11 mouse cellular contexts compared by ENCODE assay signal in the genomic region with DNA sequence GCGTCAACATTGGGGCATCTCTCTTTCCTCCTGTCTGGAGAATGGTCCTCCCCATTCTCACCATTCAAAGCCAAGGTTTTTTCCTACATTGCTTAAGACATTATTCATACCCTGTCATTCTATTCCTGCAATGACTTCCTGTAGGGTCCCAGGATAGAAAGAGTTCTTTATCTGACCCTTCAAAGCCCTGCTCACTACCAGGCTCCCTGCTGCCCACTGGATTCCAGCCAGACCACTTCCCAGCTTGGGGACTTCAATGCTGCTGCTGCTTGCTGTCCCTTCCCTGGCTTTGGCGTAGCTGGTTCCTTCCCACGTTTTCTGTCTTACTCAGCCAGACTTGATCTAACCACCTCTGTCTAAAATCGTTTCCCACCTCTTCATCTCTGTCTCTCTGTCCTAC. TPM values are rescaled to one million over a fixed set of nuclear protein-coding genes. Genes with fewer than 3 reads are reported as not detected.
DNase-seq lines count a peak whose midpoint lies in the region; ATAC-seq lines count a peak whose summit lies in the region.
"Had no signal": no experiment of that assay in that cellular context is flagged by ENCODE, and none has a peak within 500 bp of the region (broad histone marks: within the 10 kb centered on the region; RNA-seq: fewer than 3 reads in every experiment).

No protein-coding gene starts in this region.

- DNase-seq in heart, postnatal 4 days = no peak
- no peak for DNase-seq in kidney, adult 8-10 months
- no peak for DNase-seq in neural tube, embryonic 10.5 days (ENCODE audit: extremely low spot score, low spot score)
- DNase-seq in embryonic facial prominence, embryonic 10.5 days (ENCODE audit: low spot score) = no peak
- DNase-seq: cerebellum, adult 9-10 months; right cerebral cortex, postnatal 25 days had no signal

- no peaks in the 10 kb centered on the region for H3K9me3 ChIP-seq in heart, embryonic 12.5 days (replicated peaks)
- 0 out of 2 replicates have a peak, but pooled peaks cover 4% of the 10 kb centered on the region for H3K9me3 ChIP-seq in kidney, embryonic 15.5 days (replicated peaks)
- H3K9me3 ChIP-seq in neural tube, embryonic 15.5 days (replicated peaks) = no peaks in the 10 kb centered on the region
- no peaks in the 10 kb centered on the region for H3K9me3 ChIP-seq in embryonic facial prominence, embryonic 10.5 days
- H3K9me3 ChIP-seq: limb, embryonic 13.5 days had no signal

- H3K27me3 ChIP-seq in heart, embryonic 12.5 days (replicated peaks) = no peaks in the 10 kb centered on the region
- H3K27me3 ChIP-seq in kidney, embryonic 15.5 days = no peaks in the 10 kb centered on the region
- H3K27me3 ChIP-seq in neural tube, embryonic 15.5 days (replicated peaks) = no peaks in the 10 kb centered on the region
- no peaks in the 10 kb centered on the region for H3K27me3 ChIP-seq in embryonic facial prominence, embryonic 10.5 days (replicated peaks; ENCODE audit: low read depth, poor library complexity, severe bottlenecking)
- H3K27me3 ChIP-seq: limb, embryonic 13.5 days had no signal

- H3K4me2 ChIP-seq in heart, embryonic 12.5 days = no peak overlapping the region
- no peak overlapping the region for H3K4me2 ChIP-seq in kidney, embryonic 15.5 days
- no peak overlapping the region for H3K4me2 ChIP-seq in neural tube, embryonic 15.5 days
- H3K4me2 ChIP-seq: limb, embryonic 13.5 days had no signal

- H3K27ac ChIP-seq in heart, embryonic 12.5 days (ENCODE audit: poor library complexity, severe bottlenecking) = peak overlapping the region; percentile 33
- 0 out of 2 replicates have a peak overlapping the region, but pooled peaks have one; percentile 6 for H3K27ac ChIP-seq in kidney, embryonic 15.5 days
- 0 out of 2 replicates have a peak overlapping the region, but pooled peaks have one; percentile 13 for H3K27ac ChIP-seq in neural tube, embryonic 15.5 days (replicated peaks)
- H3K27ac ChIP-seq in embryonic facial prominence, embryonic 10.5 days (replicated peaks) = no peak overlapping the region
- H3K27ac ChIP-seq: limb, embryonic 13.5 days had no signal

- H3K4me3 ChIP-seq in heart, embryonic 12.5 days = no peak overlapping the region
- H3K4me3 ChIP-seq in kidney, embryonic 15.5 days (replicated peaks) = no peak overlapping the region
- no peak overlapping the region for H3K4me3 ChIP-seq in neural tube, embryonic 15.5 days (replicated peaks)
- no peak overlapping the region for H3K4me3 ChIP-seq in embryonic facial prominence, embryonic 10.5 days
- H3K4me3 ChIP-seq: limb, embryonic 13.5 days; myocyte had no signal

- no peaks in the 10 kb centered on the region for H3K36me3 ChIP-seq in heart, embryonic 12.5 days
- no peaks in the 10 kb centered on the region for H3K36me3 ChIP-seq in kidney, embryonic 15.5 days
- H3K36me3 ChIP-seq in neural tube, embryonic 15.5 days = no peaks in the 10 kb centered on the region
- no peaks in the 10 kb centered on the region for H3K36me3 ChIP-seq in embryonic facial prominence, embryonic 10.5 days (replicated peaks)
- H3K36me3 ChIP-seq: limb, embryonic 13.5 days had no signal

- no peak for ATAC-seq in heart, embryonic 12.5 days (ENCODE audit: insufficient number of reproducible peaks, low FRiP score)
- ATAC-seq in kidney, embryonic 15.5 days (replicated peaks; ENCODE audit: low FRiP score) = no peak
- ATAC-seq in neural tube, embryonic 15.5 days (ENCODE audit: low FRiP score) = no peak

- H3K9ac ChIP-seq in heart, embryonic 12.5 days = no peak overlapping the region
- no peak overlapping the region for H3K9ac ChIP-seq in kidney, embryonic 15.5 days
- no peak overlapping the region for H3K9ac ChIP-seq in neural tube, embryonic 15.5 days (replicated peaks)
- H3K9ac ChIP-seq: limb, embryonic 13.5 days had no signal

- 31% methylated on average over 4 of the region's 4 CpGs for WGBS in heart, embryonic 12.5 days
- 41% methylated on average over 4 of the region's 4 CpGs for WGBS in kidney, embryonic 15.5 days
- 34% methylated on average over 4 of the region's 4 CpGs for WGBS in neural tube, embryonic 15.5 days
- WGBS in embryonic facial prominence, embryonic 10.5 days = 48% methylated on average over 4 of the region's 4 CpGs

- peaks cover 18% of the 10 kb centered on the region for H3K4me1 ChIP-seq in heart, embryonic 12.5 days (replicated peaks)
- H3K4me1 ChIP-seq in kidney, embryonic 15.5 days = 0 out of 2 replicates have a peak, but pooled peaks cover 3% of the 10 kb centered on the region
- peaks cover 7% of the 10 kb centered on the region for H3K4me1 ChIP-seq in neural tube, embryonic 15.5 days
- no peaks in the 10 kb centered on the region for H3K4me1 ChIP-seq in embryonic facial prominence, embryonic 10.5 days
- H3K4me1 ChIP-seq: limb, embryonic 13.5 days had no signal

RNA-seq across cellular contexts. Expression of gene Stat3, which starts 7.5 kb away (rescaled TPM):
- 60.0 and 63.2 TPM in 2 replicates for polyA plus RNA-seq in heart, embryonic 12.5 days (2016; fragmentation: Nextera tagmentation; extraction: Ambion mirVana)
- total RNA-seq in heart, postnatal 4 days (2021) = 100 to 1,000 TPM; 111 to 115 TPM
- 44.8 and 45.1 TPM in 2 replicates for polyA plus RNA-seq in kidney, embryonic 15.5 days (2015; fragmentation: Nextera tagmentation; extraction: Ambion mirVana)
- polyA plus RNA-seq in neural tube, embryonic 15.5 days (2015; fragmentation: Nextera tagmentation; extraction: Ambion mirVana) = 57.9 and 66.9 TPM in 2 replicates
- polyA plus RNA-seq in embryonic facial prominence, embryonic 10.5 days (2016; fragmentation: Nextera tagmentation; extraction: Ambion mirVana) = 22.5 and 22.8 TPM in 2 replicates

RNA-seq across cellular contexts. Expression of gene Cavin1, which starts 23.8 kb away (rescaled TPM):
- 342 and 348 TPM in 2 replicates for polyA plus RNA-seq in heart, embryonic 12.5 days (2016; fragmentation: Nextera tagmentation; extraction: Ambion mirVana)
- 100 to 1,000 TPM; 479 to 498 TPM for total RNA-seq in heart, postnatal 4 days (2021)
- 131 and 150 TPM in 2 replicates for polyA plus RNA-seq in kidney, embryonic 15.5 days (2015; fragmentation: Nextera tagmentation; extraction: Ambion mirVana)
- polyA plus RNA-seq in neural tube, embryonic 15.5 days (2015; fragmentation: Nextera tagmentation; extraction: Ambion mirVana) = 45.6 and 73.4 TPM in 2 replicates
- 20.6 and 23.5 TPM in 2 replicates for polyA plus RNA-seq in embryonic facial prominence, embryonic 10.5 days (2016; fragmentation: Nextera tagmentation; extraction: Ambion mirVana)
